Mouse (Mus musculus): Measurements from ENCODE around the gene Tspan1.

Tspan1 gene

GRCm38 (mm10) chr4:116125803-116126386 is 41.5 kb downstream of the Tspan1 start:
- DNase-seq (ENCODE audit: low read depth, low spot score), result no peak

- DNase-seq (ENCODE audit: low read depth, low spot score), result peak; percentile 89
Measured at GRCm38 (mm10) chr4:116123602-116124519, 43.5 kb downstream of the Tspan1 start, which contains the start of the genes Rad54l and Pomgnt1. Gene Rad54l (minus strand): TSS chr4:116123690. Gene Pomgnt1 (plus strand): TSS chr4:116123840.

- no peak for DNase-seq (ENCODE audit: low read depth, low spot score)
Measured at GRCm38 (mm10) chr4:116122762-116123161, 44.6 kb downstream of the Tspan1 start.

All from WW6 (cell line).